Mouse (Mus musculus) spleen, adult 12 weeks (tissue): ENCODE data around the gene Scn1a.

Experiments
- DNase-seq: peaks from one replicate; pipeline ENCODE4 v3.0.0; 2022; ENCODE audit warnings: low spot score

The Scn1a gene

GRCm38 (mm10) chr2:66244013-66244412, 196.6 kb downstream of the Scn1a start:
- DNase-seq = no peak

GRCm38 (mm10) chr2:66240334-66240733, 200.3 kb downstream of the Scn1a start:
- no peak for DNase-seq

- no peak for DNase-seq
Measured at GRCm38 (mm10) chr2:66238886-66239285, 201.8 kb downstream of the Scn1a start.

- no peak for DNase-seq
Measured at GRCm38 (mm10) chr2:66220954-66221353, 219.7 kb downstream of the Scn1a start.
